Mouse (Mus musculus): ENCODE data around the gene Rasd2.

GRCm38 (mm10) chr8:75233915-75234554 lies 20.3 kb downstream of the Rasd2 start:
- TF ChIP-seq POLR2A (IDR thresholded peaks at IDR 0.05; ENCODE audit: insufficient read length, low read depth) (no peak), MYOG (IDR thresholded peaks at IDR 0.05; ENCODE audit: control insufficient read depth in 1 of 3, insufficient read depth in 1 of 3, insufficient read length in 2 of 3, low read depth in 2 of 3) (no peak), E2F4 (IDR thresholded peaks at IDR 0.05; ENCODE audit: insufficient read depth) (no peak), CEBPB (IDR thresholded peaks at IDR 0.05; ENCODE audit: insufficient read depth, poor library complexity, severe bottlenecking) (no peak), POLR2AphosphoS2 (IDR thresholded peaks at IDR 0.05; ENCODE audit: insufficient read length, low read depth) (no peak), MYOD1 (IDR thresholded peaks at IDR 0.05; ENCODE audit: control insufficient read depth in 1 of 3, insufficient read length in 2 of 3, low read depth in 2 of 3) (no peak), TCF12 (IDR thresholded peaks at IDR 0.05; ENCODE audit: insufficient read depth, poor library complexity, severe bottlenecking) (no peak), TCF3 (IDR thresholded peaks at IDR 0.05; ENCODE audit: insufficient read length, low read depth) (no peak), REST (IDR thresholded peaks at IDR 0.05; ENCODE audit: insufficient read depth, insufficient read length) (no peak), MAX (IDR thresholded peaks at IDR 0.05; ENCODE audit: low read depth) (no peak)
